Mouse (Mus musculus) hindbrain, embryonic 10.5 days (tissue): ENCODE measurements around the gene Scarf1. TPM values are rescaled to one million over a fixed set of nuclear protein-coding genes. Genes with fewer than 3 reads are reported as not detected.

ENCODE experiments used
- DNase-seq: peaks from one replicate; pipeline ENCODE4 v3.0.0-alpha.2; 2017; ENCODE audit warnings: low spot score
- H3K27ac ChIP-seq: fragments of 300-500 bp; sonication (generic); 2 replicates; pipeline ENCODE4 v1.5.1; 2016; ENCODE audit warnings: mild to moderate bottlenecking, moderate library complexity
- H3K27me3 ChIP-seq: fragments of 300-500 bp; sonication (generic); 2 replicates; pipeline ENCODE4 v1.6.1; 2016; ENCODE audit warnings: mild to moderate bottlenecking; ENCODE audit not compliant: poor library complexity, insufficient read depth, severe bottlenecking
- H3K36me3 ChIP-seq: fragments of 300-500 bp; sonication (generic); 2 replicates; pipeline ENCODE4 v1.6.1; 2016; ENCODE audit warnings: mild to moderate bottlenecking, moderate library complexity
- H3K4me1 ChIP-seq: fragments of 300-500 bp; sonication (generic); replicated peaks from 2 replicates; pipeline ENCODE4 v1.6.1; 2016; ENCODE audit warnings: mild to moderate bottlenecking
- H3K4me3 ChIP-seq: fragments of 300-500 bp; sonication (generic); 2 replicates; pipeline ENCODE4 v1.5.1; 2016; ENCODE audit warnings: mild to moderate bottlenecking, moderate library complexity
- H3K9me3 ChIP-seq: fragments of 300-500 bp; sonication (generic); 2 replicates; pipeline ENCODE4 v1.6.1; 2016; ENCODE audit warnings: mild to moderate bottlenecking, moderate library complexity
- WGBS: fragments of 180-500 bp; shearing (Covaris S2); methylation state at CpG from one replicate; pipeline ENCODE4 v1.1.7; 2016; 5-methylcytosine and 5-hydroxymethylcytosine counted together
- polyA plus RNA-seq: library from polyadenylated mRNA; unstranded; fragments of >200 nt; fragmentation: Nextera tagmentation; extraction: Ambion mirVana; gene quantifications from 2 replicates; pipeline ENCODE4 v1.2.1, GENCODE M21; 2016

The Scarf1 gene
- polyA plus RNA-seq, 1 experiment from 2014 or later, result 4.9 TPM

DNA sequence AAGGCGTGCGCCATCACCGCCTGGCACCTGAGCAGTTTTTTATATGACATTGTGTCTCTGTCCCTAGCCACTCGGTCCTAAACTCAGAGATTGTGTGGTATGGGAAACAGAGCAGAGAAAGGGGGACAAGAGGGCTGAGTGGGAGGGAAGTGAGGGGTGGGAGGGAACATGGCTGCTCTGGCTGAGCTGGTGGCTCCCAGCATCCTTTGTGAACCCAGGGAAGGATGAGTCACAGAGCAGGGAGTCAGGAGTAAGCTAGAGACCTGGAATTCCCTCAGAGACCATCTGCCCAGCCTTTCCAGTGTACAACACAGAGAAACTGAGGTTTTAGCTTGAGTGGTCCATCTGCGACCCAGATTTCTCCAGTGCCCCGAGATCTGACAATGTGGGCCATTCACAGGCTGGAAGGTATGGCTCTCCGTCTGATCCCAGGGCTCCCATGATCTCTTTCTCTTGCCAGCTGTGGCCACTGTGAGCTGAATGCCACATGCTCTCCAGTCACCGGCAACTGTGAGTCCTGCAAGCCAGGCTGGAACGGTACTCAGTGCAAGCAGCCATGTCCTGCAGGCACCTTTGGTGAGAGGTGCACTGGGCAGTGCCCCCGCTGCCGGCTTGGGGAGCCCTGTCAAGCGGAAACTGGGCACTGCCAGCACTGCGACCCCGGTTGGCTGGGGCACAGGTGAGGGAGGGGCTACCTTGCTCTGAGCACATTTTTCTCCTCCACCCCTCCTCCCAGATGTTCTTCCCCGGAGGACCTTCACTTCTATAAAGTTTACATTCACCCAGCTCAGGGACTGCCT lies 6.7 kb downstream of the Scarf1 start:
- DNase-seq, result no peak
- Histone ChIP-seq H3K9me3 (no peaks in the 10 kb centered on the region), H3K4me1 (no peaks in the 10 kb centered on the region), H3K4me3 (no peak overlapping the region), H3K27ac (no peak overlapping the region), H3K36me3 (no peaks in the 10 kb centered on the region), H3K27me3 (no peaks in the 10 kb centered on the region)
- WGBS, result 84% methylated on average over 15 of the region's 15 CpGs

DNA sequence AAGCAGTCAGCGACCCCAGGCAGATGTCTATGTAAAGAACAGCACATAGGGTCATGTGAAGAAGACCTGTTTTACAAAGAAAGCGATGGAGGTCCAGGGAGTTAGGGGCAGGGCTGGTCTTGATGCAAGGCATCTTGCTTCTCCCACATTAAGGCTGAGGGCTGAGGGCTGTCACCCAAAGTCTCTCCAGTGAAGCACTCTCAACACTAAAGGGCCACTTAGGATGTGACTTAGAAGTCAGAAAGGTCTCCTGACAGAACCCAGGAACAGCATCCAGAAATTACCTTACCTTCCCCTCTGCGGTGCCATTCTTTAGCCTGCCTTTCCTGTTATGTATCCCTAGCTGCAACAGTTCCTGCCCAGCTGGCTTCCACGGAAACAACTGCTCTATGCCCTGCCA lies 8.3 kb downstream of the Scarf1 start:
- no peak for DNase-seq
- H3K9me3 ChIP-seq, result no peaks in the 10 kb centered on the region
- no peaks in the 10 kb centered on the region for H3K27me3 ChIP-seq
- H3K27ac ChIP-seq, result no peak overlapping the region
- no peaks in the 10 kb centered on the region for H3K36me3 ChIP-seq
- no peaks in the 10 kb centered on the region for H3K4me1 ChIP-seq
- WGBS, result 85% methylated on average over 4 of the region's 4 CpGs
- H3K4me3 ChIP-seq, result no peak overlapping the region

DNA sequence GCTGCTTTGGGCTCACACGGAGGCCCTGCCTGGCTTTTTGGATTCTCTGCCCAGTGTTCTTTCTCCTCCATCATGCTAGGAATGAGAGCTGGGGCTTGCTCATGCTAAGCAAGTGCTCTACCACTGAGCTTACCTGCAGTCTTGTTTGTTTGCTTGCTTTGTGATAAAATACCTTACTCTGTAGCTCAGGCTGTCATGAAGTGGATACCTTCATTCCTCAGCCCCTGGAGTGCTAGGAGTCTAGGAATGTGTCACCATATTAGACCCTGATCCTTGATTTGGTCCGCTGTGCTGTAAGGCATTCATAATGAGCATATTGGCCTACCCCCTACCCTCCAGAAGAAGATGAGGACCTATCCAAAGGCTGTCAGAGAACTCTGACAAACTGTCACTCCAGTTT lies 9.5 kb downstream of the Scarf1 start:
- DNase-seq, result no peak
- H3K36me3 ChIP-seq, result no peaks in the 10 kb centered on the region
- WGBS, result 86% methylated on average over 2 of the region's 2 CpGs

DNA sequence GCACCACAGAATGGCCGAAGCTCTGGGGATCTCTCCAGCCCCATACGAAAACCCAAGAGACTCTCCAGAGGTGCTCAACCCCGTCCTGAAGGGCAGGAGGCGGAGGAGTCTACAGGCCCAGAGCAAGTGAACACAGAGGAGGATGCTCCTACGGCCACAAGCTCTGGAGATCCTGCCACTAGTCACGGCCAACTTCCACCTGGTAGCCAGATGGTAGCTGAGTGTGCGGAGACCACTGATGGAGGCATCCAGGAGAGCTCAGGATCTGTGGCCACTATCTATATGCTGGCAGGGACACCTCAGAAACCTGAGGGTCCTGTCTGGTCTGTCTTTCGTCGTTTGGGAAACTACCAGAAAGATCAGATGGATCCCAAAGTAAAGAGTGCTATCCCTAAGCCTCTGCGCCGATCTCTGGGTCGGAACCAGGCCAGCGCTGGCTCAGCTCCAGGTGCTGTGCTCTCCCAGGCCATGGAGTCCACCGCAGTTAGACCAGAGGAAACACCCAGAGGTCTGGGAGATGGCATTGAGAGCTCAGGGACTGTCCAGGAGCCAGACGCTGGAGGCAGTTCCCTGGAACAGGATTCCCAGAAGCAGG lies 12.3 kb downstream of the Scarf1 start:
- H3K27me3 ChIP-seq, result no peaks in the 10 kb centered on the region
- WGBS, result 86% methylated on average over 15 of the region's 15 CpGs
- H3K4me1 ChIP-seq, result 0 out of 2 replicates have a peak, but pooled peaks cover 2% of the 10 kb centered on the region
- H3K27ac ChIP-seq, result no peak overlapping the region
- H3K9me3 ChIP-seq, result no peaks in the 10 kb centered on the region
- no peak overlapping the region for H3K4me3 ChIP-seq
- no peak for DNase-seq
- H3K36me3 ChIP-seq, result no peaks in the 10 kb centered on the region

More for the DNA sequence above, 9.5 kb downstream of the Scarf1 start:
- H3K27me3 ChIP-seq, result no peaks in the 10 kb centered on the region
- no peak overlapping the region for H3K27ac ChIP-seq
- H3K9me3 ChIP-seq, result no peaks in the 10 kb centered on the region
- H3K4me3 ChIP-seq, result no peak overlapping the region
- no peaks in the 10 kb centered on the region for H3K4me1 ChIP-seq

DNA sequence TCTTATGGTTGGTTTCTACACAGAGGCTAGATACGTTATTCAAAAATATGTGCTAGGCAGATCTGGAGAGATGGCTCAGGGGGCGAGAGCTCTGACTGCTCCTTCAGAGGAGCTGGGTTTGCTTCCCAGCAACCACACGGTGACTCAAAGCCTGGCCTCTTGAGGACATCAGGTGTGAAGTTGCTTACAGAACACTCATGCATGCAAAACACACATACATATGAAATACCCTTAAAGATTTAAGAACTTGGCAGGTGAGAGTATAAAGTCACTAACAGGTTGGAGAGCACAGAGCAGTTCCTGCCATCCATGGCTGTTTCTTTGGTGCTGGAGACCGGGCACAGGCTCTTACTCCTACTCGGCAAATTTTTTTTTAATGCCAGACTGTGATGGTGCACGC lies 13.6 kb downstream of the Scarf1 start:
- no peaks in the 10 kb centered on the region for H3K36me3 ChIP-seq
- 87% methylated on average over 6 of the region's 6 CpGs for WGBS
- no peaks in the 10 kb centered on the region for H3K27me3 ChIP-seq
- DNase-seq, result no peak
- H3K4me3 ChIP-seq, result no peak overlapping the region
- H3K4me1 ChIP-seq, result peaks cover 7% of the 10 kb centered on the region
- no peak overlapping the region for H3K27ac ChIP-seq
- H3K9me3 ChIP-seq, result no peaks in the 10 kb centered on the region

DNA sequence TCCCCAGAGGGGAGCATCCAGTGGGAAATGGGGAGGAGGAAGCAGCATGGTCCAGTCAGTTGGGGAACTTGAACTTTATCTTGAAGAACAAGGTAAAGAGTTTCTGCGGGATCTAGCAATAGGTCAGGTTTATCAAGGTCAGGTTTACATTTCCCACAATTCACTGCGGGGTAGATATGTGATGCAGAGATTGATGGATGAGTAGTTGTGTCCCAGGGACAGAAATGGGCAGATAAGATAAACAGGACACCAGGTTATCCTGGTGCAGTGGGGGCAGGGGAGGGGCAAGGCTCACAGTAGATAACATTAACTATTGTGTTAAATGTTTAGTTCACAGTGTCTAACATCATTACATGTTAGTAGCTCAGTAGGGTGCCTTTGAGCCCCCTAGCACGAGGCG lies 16.4 kb downstream of the Scarf1 start:
- 59% methylated on average over 4 of the region's 4 CpGs for WGBS
- Histone ChIP-seq H3K36me3 (no peaks in the 10 kb centered on the region), H3K27ac (no peak overlapping the region), H3K4me1 (peaks cover 27% of the 10 kb centered on the region), H3K27me3 (0 out of 2 replicates have a peak, but pooled peaks cover 8% of the 10 kb centered on the region), H3K4me3 (no peak overlapping the region), H3K9me3 (no peaks in the 10 kb centered on the region)
- no peak for DNase-seq

DNA sequence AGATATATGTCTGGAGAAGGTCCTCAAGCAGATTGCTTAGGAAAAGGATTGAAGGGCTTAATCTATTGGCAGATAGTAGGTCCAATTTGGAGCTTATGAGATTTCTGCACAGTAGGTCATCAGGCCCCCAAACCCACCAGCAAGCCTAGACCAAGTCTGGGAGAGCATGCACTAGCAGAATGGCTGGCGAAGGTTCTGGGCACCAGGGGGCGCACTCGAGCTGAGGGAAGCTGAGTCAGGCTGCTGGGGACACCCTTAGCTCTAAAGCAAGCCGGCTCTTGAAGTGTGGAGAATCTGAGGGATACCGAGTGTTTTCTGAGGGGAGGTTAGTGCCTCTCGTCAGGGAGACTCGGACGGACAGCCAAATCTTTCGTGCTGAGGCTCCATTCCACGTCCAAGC lies 17.0 kb downstream of the Scarf1 start:
- no peaks in the 10 kb centered on the region for H3K9me3 ChIP-seq
- 0 out of 2 replicates have a peak, but pooled peaks cover 8% of the 10 kb centered on the region for H3K27me3 ChIP-seq
- peak overlapping the region; percentile 98 for H3K27ac ChIP-seq
- peak; percentile 97 for DNase-seq
- under 1% methylated on average over 10 of the region's 10 CpGs for WGBS
- H3K36me3 ChIP-seq, result no peaks in the 10 kb centered on the region
- peak overlapping the region; percentile 82 for H3K4me3 ChIP-seq
- H3K4me1 ChIP-seq, result peaks cover 33% of the 10 kb centered on the region

DNA sequence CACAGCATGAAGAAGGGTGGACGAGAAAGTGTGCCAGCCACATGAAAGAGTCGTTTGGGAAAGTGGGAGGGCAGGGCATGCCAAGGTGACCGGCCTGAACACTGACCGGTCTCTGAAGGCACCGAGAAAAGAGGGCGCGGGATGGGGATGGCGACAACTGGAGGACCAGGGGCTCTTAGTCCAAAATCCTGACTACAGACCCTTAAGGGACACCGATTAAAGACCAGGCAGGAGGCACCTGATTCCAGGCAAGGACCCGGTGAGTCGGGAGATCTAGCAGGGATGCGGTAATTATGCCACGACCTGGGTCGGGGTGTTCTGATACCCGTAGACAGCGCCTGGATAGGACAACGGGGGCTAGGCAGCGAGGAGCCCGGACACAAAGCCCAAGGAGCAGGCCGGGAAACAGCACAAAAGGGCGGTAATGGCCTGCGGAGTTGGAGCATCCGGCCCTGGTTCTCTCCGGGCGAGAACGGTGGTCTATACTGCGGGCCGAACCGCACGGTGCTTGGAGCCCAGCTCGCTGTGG lies 17.6 kb downstream of the Scarf1 start:
- DNase-seq, result no peak
- H3K27ac ChIP-seq, result peak overlapping the region; percentile 98
- H3K4me3 ChIP-seq, result peak overlapping the region; percentile 82
- H3K4me1 ChIP-seq, result peaks cover 35% of the 10 kb centered on the region
- no peaks in the 10 kb centered on the region for H3K36me3 ChIP-seq
- WGBS, result under 1% methylated on average over 31 of the region's 31 CpGs
- no peaks in the 10 kb centered on the region for H3K9me3 ChIP-seq
- 0 out of 2 replicates have a peak, but pooled peaks cover 8% of the 10 kb centered on the region for H3K27me3 ChIP-seq

DNA sequence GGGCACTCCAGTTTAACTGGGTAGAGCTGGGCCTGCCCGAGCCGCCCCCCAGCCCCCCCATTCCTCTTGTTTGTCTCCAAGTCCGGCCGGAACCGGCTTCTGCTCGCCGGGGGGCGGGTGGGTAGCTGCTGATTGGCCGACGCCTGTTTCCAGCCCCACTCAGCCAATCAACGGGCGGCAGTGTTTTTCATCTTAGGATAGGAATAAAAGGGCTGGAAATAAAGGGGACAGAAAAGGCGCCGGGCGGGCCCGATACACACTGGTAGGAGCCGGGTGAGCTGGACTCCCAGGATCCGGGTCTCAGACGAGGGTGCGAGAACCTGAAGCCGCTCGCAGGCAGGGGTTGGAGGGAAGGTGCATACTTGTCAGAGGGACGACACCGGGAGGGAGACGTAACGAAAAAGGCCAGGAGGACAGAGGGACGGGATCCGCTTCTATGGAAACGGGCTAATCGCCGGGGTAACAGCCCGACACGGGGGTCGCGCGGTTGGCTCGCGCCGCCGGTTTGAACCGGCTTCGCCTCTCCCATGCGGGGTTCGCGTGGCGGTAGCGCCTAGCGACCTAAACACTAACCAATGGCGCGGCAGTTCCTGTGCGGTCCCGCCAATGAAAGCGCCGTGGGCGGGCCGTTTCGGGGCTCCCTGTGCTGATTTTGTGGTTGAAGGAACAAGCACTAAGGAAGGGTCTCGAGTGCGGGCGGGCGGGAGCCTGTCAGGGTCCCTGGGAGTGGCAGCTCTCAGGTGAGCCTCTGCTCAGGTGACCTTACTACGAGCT lies 18.3 kb downstream of the Scarf1 start, which contains the start of gene Slc43a2:
TSS of gene Slc43a2 (plus strand) at position 226 of the 774 bp plus-strand sequence.
- Histone ChIP-seq H3K27me3 (0 out of 2 replicates have a peak, but pooled peaks cover 8% of the 10 kb centered on the region), H3K4me1 (peaks cover 35% of the 10 kb centered on the region), H3K36me3 (no peaks in the 10 kb centered on the region), H3K27ac (peak within 1 kb of the TSS; percentile 98), H3K9me3 (no peaks in the 10 kb centered on the region), H3K4me3 (peak within 1 kb of the TSS; percentile 82)
- DNase-seq, result peak; percentile 97
- WGBS, result under 1% methylated on average over 62 of the region's 62 CpGs

DNA sequence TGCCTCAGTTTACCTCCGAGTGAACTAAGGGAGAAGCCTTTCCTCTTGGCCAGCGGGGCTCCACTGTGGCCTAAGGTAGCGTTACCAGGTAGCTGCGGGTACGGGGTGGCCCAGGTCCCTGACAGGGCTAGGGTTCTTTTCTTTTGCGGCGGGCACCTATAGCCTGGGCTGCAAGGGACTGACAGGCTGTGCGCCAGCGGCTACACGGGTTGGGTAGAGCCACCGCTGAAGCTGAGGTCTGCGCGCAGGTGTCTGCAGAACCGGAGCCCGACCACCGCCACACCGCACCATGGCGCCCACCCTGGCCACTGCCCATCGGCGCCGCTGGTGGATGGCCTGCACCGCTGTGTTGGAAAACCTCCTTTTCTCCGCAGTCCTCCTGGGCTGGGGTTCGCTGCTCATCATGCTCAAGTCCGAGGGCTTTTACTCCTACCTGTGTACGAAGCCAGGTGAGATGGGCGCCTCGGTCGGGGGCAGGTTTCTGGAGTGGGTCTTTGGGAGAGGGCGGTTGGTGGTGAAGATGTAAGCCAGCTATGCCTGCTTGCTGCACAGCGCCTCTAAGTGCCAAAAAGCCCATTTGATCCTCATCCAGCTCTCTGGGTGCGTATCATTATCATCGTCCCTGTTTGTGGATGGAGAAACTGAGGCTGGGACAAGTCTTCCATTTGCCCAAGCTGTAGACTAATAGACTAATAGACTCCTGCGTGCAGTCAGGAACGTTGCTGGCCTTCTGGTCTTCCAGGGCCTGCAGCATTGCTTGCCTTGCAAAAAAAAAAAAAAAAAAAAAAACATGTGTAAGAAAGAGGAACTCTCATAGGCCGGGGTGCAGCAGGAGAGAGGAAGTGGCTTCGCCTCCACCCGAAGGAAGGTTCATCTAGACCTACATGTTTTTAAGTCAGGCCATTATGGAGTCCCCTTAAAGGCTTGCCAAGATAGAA lies 19.3 kb downstream of the Scarf1 start:
- DNase-seq, result peak; percentile 36
- H3K4me1 ChIP-seq, result peaks cover 42% of the 10 kb centered on the region
- no peaks in the 10 kb centered on the region for H3K36me3 ChIP-seq
- no peaks in the 10 kb centered on the region for H3K9me3 ChIP-seq
- peak overlapping the region; percentile 98 for H3K27ac ChIP-seq
- 0 out of 2 replicates have a peak, but pooled peaks cover 8% of the 10 kb centered on the region for H3K27me3 ChIP-seq
- H3K4me3 ChIP-seq, result peak overlapping the region; percentile 82
- 17% methylated on average over 38 of the region's 38 CpGs for WGBS

DNA sequence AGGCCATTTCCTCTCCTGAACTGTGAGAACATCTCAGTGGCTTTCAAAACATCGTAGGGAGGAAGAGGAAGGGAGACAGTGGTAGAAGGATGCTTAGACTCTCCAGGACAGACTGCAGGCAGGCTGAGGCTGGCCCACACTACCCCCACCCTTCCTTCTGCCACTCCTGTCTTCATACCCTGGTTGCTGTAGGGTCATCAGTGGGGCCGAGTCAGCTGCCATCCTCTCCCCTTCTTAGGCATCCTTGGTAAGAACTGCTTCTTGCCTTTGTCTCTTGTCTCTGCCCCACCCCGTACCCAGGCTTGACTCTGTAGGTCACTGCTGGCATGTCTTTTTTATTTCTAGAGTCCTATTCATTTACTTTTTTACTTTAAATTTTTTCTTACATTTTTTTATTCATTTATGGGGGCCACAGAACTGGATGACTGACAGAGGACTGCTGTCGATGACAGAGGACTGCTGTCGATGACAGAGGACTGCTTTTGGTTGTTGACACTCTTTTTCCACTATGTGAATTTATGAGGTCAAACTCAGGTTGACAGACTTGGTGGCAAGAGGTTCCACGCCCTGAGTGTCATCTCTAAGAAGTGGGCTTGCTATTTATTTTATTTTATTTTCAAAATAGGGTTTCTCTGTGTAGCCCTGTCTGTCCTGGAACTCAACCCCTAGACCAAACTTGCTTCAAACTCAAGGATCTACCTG lies 20.1 kb downstream of the Scarf1 start:
- Histone ChIP-seq H3K27me3 (0 out of 2 replicates have a peak, but pooled peaks cover 8% of the 10 kb centered on the region), H3K27ac (0 out of 2 replicates have a peak overlapping the region, but pooled peaks have one; percentile 59), H3K4me3 (peak overlapping the region; percentile 82), H3K36me3 (no peaks in the 10 kb centered on the region), H3K9me3 (no peaks in the 10 kb centered on the region), H3K4me1 (peaks cover 51% of the 10 kb centered on the region)
- 83% methylated on average over 6 of the region's 6 CpGs for WGBS
- DNase-seq, result no peak
